Mouse (Mus musculus): Measurements from ENCODE around the gene Sept12. TPM values are rescaled to one million over a fixed set of nuclear protein-coding genes. Genes with fewer than 3 reads are reported as not detected.
A peak's percentile ranks its signal among the peaks of the same experiment; 100 is the strongest.

Gene Sept12
- polyA plus RNA-seq, 1 experiment from 2014 or later: not detected

DNA sequence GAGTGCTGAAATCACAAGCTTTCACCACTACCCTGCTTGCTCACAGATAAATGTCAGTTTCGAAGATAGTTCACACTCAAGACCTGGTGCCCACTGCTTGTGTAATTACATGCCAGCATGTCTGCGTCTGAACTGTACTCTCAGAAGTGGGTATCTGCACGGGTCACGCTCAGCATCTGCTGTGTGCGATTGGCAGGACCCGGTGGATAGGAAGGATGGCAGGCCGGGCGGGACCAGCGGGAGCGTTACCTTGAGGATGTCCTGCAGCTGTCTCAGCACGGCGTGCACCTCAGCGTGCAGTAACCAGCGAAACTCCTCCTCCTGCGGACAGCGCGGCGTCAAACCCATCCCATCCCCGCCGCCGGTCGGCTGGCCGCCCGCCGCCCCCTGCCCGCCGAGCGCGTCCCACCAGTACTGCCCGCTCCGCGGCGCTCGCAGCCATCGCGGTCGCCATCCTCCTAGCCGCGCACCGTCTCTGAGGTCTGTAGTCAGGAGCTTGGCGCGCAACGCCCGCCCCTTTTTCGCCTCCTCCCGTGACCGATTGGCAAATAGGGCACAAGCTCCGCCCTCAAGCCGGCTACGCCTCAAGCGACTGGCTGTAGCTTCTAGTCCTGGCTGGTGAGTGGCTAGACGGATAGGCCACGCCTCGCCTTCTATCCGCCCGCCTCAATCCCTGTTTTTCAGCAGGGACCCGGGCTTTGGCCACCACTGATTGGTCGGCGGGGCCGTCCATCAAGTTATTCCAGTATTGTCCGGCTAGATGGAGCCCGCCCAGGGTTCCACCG lies 15.6 kb upstream of the Sept12 start, which contains the start of gene Rogdi:
Rogdi (minus strand) TSS at position 500 of the 785 bp plus-strand sequence.
- H3K9me3 ChIP-seq (ENCODE audit: control insufficient read depth, low read length): no peaks in the 10 kb centered on the region
- H3K4me3 ChIP-seq (ENCODE audit: control insufficient read depth in 1 of 2, insufficient read depth in 1 of 2, low read depth in 1 of 2, low read length in 2 of 2): peak within 1 kb of the TSS; percentile 68 to 73
- peak within 1 kb of the TSS; percentile 93 for H3K4me2 ChIP-seq (ENCODE audit: low read length)
- peaks cover 42% of the 10 kb centered on the region for H3K36me3 ChIP-seq (ENCODE audit: control insufficient read depth, insufficient read depth, low read length)
- WGBS: under 1% methylated on average over 61 of the region's 63 CpGs
- peak within 1 kb of the TSS in 1 of 2 experiments; percentile 20; a peak in 2 of 4 replicates for H3K27ac ChIP-seq (replicated peaks in 1 of 2; ENCODE audit: control insufficient read depth in 1 of 2, insufficient read depth in 1 of 2, low read depth in 2 of 2, low read length in 2 of 2)
- peak; percentile 98 for ATAC-seq (ENCODE audit: insufficient number of reproducible peaks, insufficient read depth, low FRiP score, low read depth)
- peak within 1 kb of the TSS; percentile 78 for H3K9ac ChIP-seq (ENCODE audit: low read length)
- H3K4me1 ChIP-seq (ENCODE audit: control insufficient read depth in 2 of 2, insufficient read depth in 2 of 2, low read length in 2 of 2): peaks cover 5 to 9% of the 10 kb centered on the region in 2 experiments; a peak in 3 of 4 replicates
- no peaks in the 10 kb centered on the region for H3K27me3 ChIP-seq (ENCODE audit: control insufficient read depth, insufficient read depth, low read length)

- ATAC-seq (ENCODE audit: insufficient number of reproducible peaks, insufficient read depth, low FRiP score, low read depth): no peak
- peak overlapping the region in 1 of 2 experiments; percentile 20; a peak in 2 of 4 replicates for H3K27ac ChIP-seq (replicated peaks in 1 of 2; ENCODE audit: control insufficient read depth in 1 of 2, insufficient read depth in 1 of 2, low read depth in 2 of 2, low read length in 2 of 2)
- WGBS: 51% methylated on average over 13 of the region's 13 CpGs
These were observed 14.7 kb upstream of the Sept12 start for GRCm38 (mm10) chr16:5012036-5013005.

DNA sequence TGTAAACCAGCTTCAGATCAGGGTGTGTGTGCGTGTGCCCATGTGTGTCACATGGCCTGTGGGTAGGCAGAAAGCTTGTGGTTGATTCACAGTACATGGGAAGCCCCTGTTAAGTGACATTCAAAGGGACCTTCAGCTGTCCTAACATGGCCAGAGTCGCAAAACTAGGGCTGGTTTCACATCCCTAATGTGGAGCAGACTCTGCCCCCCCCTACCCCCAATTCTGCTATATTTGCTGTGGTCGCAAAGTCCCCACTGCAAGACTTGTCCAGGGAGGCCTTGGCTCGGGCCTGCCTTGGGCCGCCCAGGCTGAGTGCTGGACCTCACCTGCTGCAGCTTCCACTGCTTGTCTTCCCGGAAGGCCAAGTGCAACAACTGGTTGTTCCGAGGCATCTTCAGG lies 13.6 kb upstream of the Sept12 start:
- Histone ChIP-seq H3K27me3 (ENCODE audit: control insufficient read depth, insufficient read depth, low read length) (no peaks in the 10 kb centered on the region), H3K4me1 (ENCODE audit: control insufficient read depth in 2 of 2, insufficient read depth in 2 of 2, low read length in 2 of 2) (peaks cover 7 to 20% of the 10 kb centered on the region in 2 experiments), H3K4me3 (ENCODE audit: control insufficient read depth in 1 of 2, insufficient read depth in 1 of 2, low read depth in 1 of 2, low read length in 2 of 2) (no peak overlapping the region), H3K9ac (ENCODE audit: low read length) (no peak overlapping the region), H3K4me2 (ENCODE audit: low read length) (no peak overlapping the region), H3K9me3 (ENCODE audit: control insufficient read depth, low read length) (no peaks in the 10 kb centered on the region), H3K27ac (replicated peaks in 1 of 2; ENCODE audit: control insufficient read depth in 1 of 2, insufficient read depth in 1 of 2, low read depth in 2 of 2, low read length in 2 of 2) (no peak overlapping the region), H3K36me3 (ENCODE audit: control insufficient read depth, insufficient read depth, low read length) (peaks cover 22% of the 10 kb centered on the region)
- WGBS: 90% methylated on average over 7 of the region's 7 CpGs
- ATAC-seq (ENCODE audit: insufficient number of reproducible peaks, insufficient read depth, low FRiP score, low read depth): no peak

More at GRCm38 (mm10) chr16:5012036-5013005, 14.7 kb upstream of the Sept12 start:
- Histone ChIP-seq H3K27me3 (ENCODE audit: control insufficient read depth, insufficient read depth, low read length) (no peaks in the 10 kb centered on the region), H3K36me3 (ENCODE audit: control insufficient read depth, insufficient read depth, low read length) (peaks cover 32% of the 10 kb centered on the region), H3K9ac (ENCODE audit: low read length) (peak overlapping the region; percentile 78), H3K4me3 (ENCODE audit: control insufficient read depth in 1 of 2, insufficient read depth in 1 of 2, low read depth in 1 of 2, low read length in 2 of 2) (peak overlapping the region; percentile 68 to 73; a peak in 3 of 4 replicates), H3K9me3 (ENCODE audit: control insufficient read depth, low read length) (no peaks in the 10 kb centered on the region), H3K4me1 (ENCODE audit: control insufficient read depth in 2 of 2, insufficient read depth in 2 of 2, low read length in 2 of 2) (peaks cover 5 to 12% of the 10 kb centered on the region in 2 experiments), H3K4me2 (ENCODE audit: low read length) (peak overlapping the region; percentile 93)

DNA sequence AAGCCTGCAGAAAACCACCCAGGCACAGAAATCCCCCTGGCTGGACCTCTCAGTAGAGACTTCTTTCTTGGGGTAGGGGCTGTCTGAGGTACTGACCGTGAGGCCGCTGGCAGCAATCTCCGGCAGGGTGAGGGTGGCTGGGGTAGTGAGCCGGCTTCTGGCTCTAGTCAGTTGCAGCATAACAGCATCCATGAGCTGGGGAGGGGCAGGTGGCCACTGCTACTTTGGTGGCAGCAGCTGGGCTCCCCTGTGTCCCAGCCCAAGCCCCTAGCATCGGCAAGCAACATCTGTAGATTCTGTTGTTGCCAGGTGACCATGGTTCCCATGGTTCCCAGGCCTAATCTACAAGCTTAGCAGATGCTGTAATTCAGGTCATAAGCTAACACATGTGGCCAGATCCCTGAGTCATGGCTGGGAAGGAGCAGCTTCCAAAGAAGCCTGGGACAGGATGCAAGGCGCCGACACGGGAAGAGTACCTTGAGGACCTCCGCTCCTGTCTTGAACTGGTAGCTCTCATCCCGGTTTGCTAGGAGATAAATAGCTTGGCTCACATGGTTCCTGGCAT lies 12.8 kb upstream of the Sept12 start:
- WGBS: 86% methylated on average over 10 of the region's 10 CpGs
- Histone ChIP-seq H3K27me3 (ENCODE audit: control insufficient read depth, insufficient read depth, low read length) (no peaks in the 10 kb centered on the region), H3K9ac (ENCODE audit: low read length) (no peak overlapping the region), H3K36me3 (ENCODE audit: control insufficient read depth, insufficient read depth, low read length) (peaks cover 14% of the 10 kb centered on the region), H3K4me2 (ENCODE audit: low read length) (no peak overlapping the region), H3K4me1 (ENCODE audit: control insufficient read depth in 2 of 2, insufficient read depth in 2 of 2, low read length in 2 of 2) (peaks cover 7 to 20% of the 10 kb centered on the region in 2 experiments), H3K9me3 (ENCODE audit: control insufficient read depth, low read length) (no peaks in the 10 kb centered on the region), H3K4me3 (ENCODE audit: control insufficient read depth in 1 of 2, insufficient read depth in 1 of 2, low read depth in 1 of 2, low read length in 2 of 2) (no peak overlapping the region), H3K27ac (replicated peaks in 1 of 2; ENCODE audit: control insufficient read depth in 1 of 2, insufficient read depth in 1 of 2, low read depth in 2 of 2, low read length in 2 of 2) (no peak overlapping the region)
- no peak for ATAC-seq (ENCODE audit: insufficient number of reproducible peaks, insufficient read depth, low FRiP score, low read depth)

DNA sequence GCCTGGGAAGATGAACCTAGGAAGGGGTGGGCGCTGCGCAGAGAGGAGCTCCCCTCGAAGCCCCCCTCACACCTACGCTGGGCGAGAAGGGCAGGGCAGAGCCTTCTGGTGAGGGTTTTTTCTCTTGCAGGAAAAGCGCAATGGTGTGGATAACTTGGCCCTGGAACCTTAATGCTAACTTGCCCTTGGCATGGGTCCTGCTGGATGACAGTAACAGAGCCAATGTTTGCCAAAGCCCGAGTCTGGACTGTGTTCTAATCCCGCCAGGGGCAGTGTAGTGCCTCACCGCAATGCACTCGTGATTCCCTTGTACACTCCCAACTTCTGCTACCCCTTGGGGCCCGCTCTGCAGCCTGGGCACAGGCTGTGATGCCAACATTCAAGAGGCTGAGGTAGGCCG lies 10.4 kb upstream of the Sept12 start:
- Histone ChIP-seq H3K27me3 (ENCODE audit: control insufficient read depth, insufficient read depth, low read length) (no peaks in the 10 kb centered on the region), H3K9ac (ENCODE audit: low read length) (no peak overlapping the region), H3K4me3 (ENCODE audit: control insufficient read depth in 1 of 2, insufficient read depth in 1 of 2, low read depth in 1 of 2, low read length in 2 of 2) (no peak overlapping the region), H3K36me3 (ENCODE audit: control insufficient read depth, insufficient read depth, low read length) (no peaks in the 10 kb centered on the region), H3K9me3 (ENCODE audit: control insufficient read depth, low read length) (no peaks in the 10 kb centered on the region), H3K4me1 (ENCODE audit: control insufficient read depth in 2 of 2, insufficient read depth in 2 of 2, low read length in 2 of 2) (peaks cover 7 to 20% of the 10 kb centered on the region in 2 experiments), H3K27ac (replicated peaks in 1 of 2; ENCODE audit: control insufficient read depth in 1 of 2, insufficient read depth in 1 of 2, low read depth in 2 of 2, low read length in 2 of 2) (no peak overlapping the region), H3K4me2 (ENCODE audit: low read length) (no peak overlapping the region)
- 82% methylated on average over 12 of the region's 12 CpGs for WGBS
- no peak for ATAC-seq (ENCODE audit: insufficient number of reproducible peaks, insufficient read depth, low FRiP score, low read depth)

DNA sequence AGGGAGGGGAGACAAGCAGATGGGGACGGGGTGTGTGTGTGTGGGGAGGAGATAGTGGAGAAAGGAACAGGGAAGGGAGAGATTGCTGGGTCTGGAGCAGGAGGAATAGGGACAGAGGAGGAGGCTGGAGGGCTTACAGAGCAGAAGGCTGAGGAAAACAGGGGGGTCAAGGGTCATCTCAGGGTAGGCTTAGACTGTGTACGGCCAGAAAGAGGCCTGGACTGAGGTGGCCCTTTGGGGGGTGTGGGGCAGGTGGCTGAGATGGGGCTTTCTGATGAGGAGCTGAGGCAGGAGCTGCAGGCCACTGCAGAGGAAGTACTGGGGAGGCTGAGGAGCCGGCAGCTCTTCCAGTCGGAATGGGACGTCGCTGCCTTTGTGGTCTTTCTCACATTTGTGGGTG lies 9.8 kb upstream of the Sept12 start:
- Histone ChIP-seq H3K36me3 (ENCODE audit: control insufficient read depth, insufficient read depth, low read length) (no peaks in the 10 kb centered on the region), H3K4me1 (ENCODE audit: control insufficient read depth in 2 of 2, insufficient read depth in 2 of 2, low read length in 2 of 2) (peaks cover 6 to 15% of the 10 kb centered on the region in 2 experiments), H3K27ac (replicated peaks in 1 of 2; ENCODE audit: control insufficient read depth in 1 of 2, insufficient read depth in 1 of 2, low read depth in 2 of 2, low read length in 2 of 2) (no peak overlapping the region), H3K4me3 (ENCODE audit: control insufficient read depth in 1 of 2, insufficient read depth in 1 of 2, low read depth in 1 of 2, low read length in 2 of 2) (no peak overlapping the region), H3K27me3 (ENCODE audit: control insufficient read depth, insufficient read depth, low read length) (no peaks in the 10 kb centered on the region), H3K9ac (ENCODE audit: low read length) (no peak overlapping the region; the same call in 1 of the 2 replicates), H3K9me3 (ENCODE audit: control insufficient read depth, low read length) (no peaks in the 10 kb centered on the region), H3K4me2 (ENCODE audit: low read length) (no peak overlapping the region)
- no peak for ATAC-seq (ENCODE audit: insufficient number of reproducible peaks, insufficient read depth, low FRiP score, low read depth)
- 54% methylated on average over 6 of the region's 6 CpGs for WGBS

DNA sequence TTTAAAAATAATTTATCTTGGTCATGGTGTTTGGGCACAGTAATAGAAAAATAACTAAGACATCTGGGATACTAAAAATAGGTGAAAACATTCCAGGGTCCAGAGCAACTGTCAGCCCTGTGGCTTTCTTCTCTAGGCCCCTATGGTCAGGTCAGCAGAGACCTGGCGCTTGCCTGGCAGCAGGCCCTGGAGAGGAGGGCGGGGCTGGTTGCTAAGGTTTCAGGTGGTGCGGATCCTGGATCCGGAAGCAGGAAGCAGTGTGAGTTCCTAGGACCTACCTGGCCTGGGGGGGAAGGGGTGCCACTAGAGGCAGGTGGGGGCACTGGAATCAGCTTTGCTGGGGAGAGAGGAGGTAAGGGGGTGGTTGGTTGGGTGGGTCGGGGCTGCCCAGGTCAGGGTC lies 9.4 kb upstream of the Sept12 start, which contains the start of gene Smim22:
Smim22 (plus strand) TSS at position 222 of the 400 bp plus-strand sequence.
- H3K27me3 ChIP-seq (ENCODE audit: control insufficient read depth, insufficient read depth, low read length): no peaks in the 10 kb centered on the region
- H3K27ac ChIP-seq (replicated peaks in 1 of 2; ENCODE audit: control insufficient read depth in 1 of 2, insufficient read depth in 1 of 2, low read depth in 2 of 2, low read length in 2 of 2): 0 out of 4 replicates have a peak within 1 kb of the TSS, but pooled peaks of 1 of the 2 experiments have one; percentile 14
- WGBS: 42% methylated on average over 5 of the region's 5 CpGs
- H3K36me3 ChIP-seq (ENCODE audit: control insufficient read depth, insufficient read depth, low read length): no peaks in the 10 kb centered on the region
- H3K9ac ChIP-seq (ENCODE audit: low read length): peak within 1 kb of the TSS; percentile 30; the same call in 1 of the 2 replicates
- no peaks in the 10 kb centered on the region for H3K9me3 ChIP-seq (ENCODE audit: control insufficient read depth, low read length)
- no peak within 1 kb of the TSS for H3K4me3 ChIP-seq (ENCODE audit: control insufficient read depth in 1 of 2, insufficient read depth in 1 of 2, low read depth in 1 of 2, low read length in 2 of 2)
- H3K4me1 ChIP-seq (ENCODE audit: control insufficient read depth in 2 of 2, insufficient read depth in 2 of 2, low read length in 2 of 2): peaks cover 2 to 12% of the 10 kb centered on the region in 2 experiments; a peak in 3 of 4 replicates
- no peak for ATAC-seq (ENCODE audit: insufficient number of reproducible peaks, insufficient read depth, low FRiP score, low read depth)
- H3K4me2 ChIP-seq (ENCODE audit: low read length): no peak within 1 kb of the TSS

All from heart, embryonic 14.5 days (tissue).